Comparison of ENCODE assay signal across 9 mouse cellular contexts in genomic region chr16:91548996-91549395, GRCm38 (mm10). TPM values are rescaled to one million over a fixed set of nuclear protein-coding genes. Genes with fewer than 3 reads are reported as not detected.
DNase-seq lines count a peak whose midpoint lies in the region; ATAC-seq and TF ChIP-seq lines count a peak whose summit lies in the region.
"Had no signal": no experiment of that assay in that cellular context is flagged by ENCODE, and none has a peak within 500 bp of the region (broad histone marks: within the 10 kb centered on the region; RNA-seq: fewer than 3 reads in every experiment).

No protein-coding gene starts in this region.

- TF ChIP-seq POLR2A in cerebellum, adult 2 months (IDR thresholded peaks at IDR 0.05; ENCODE audit: borderline replicate concordance, insufficient read depth, low read length) = no peak
- TF ChIP-seq POLR2A in small intestine, adult 2 months (IDR thresholded peaks at IDR 0.05; ENCODE audit: low read depth, low read length) = no peak

- H3K9me3 ChIP-seq in lung, embryonic 15.5 days = no peaks in the 10 kb centered on the region
- H3K9me3 ChIP-seq in intestine, embryonic 16.5 days (ENCODE audit: control insufficient read depth, low read length) = no peaks in the 10 kb centered on the region

- peak overlapping the region; percentile 60 for H3K4me2 ChIP-seq in lung, embryonic 15.5 days
- peak overlapping the region; percentile 53 for H3K4me2 ChIP-seq in intestine, embryonic 16.5 days (ENCODE audit: low read depth, low read length)

- intact Hi-C loops in left cerebral cortex, postnatal 4 days (cut with DNase I) = no loop called here

- no peak for TF ChIP-seq CTCF in cerebellum, adult 2 months (IDR thresholded peaks at IDR 0.05; ENCODE audit: borderline replicate concordance, insufficient read depth, low read depth, low read length)
- no peak for TF ChIP-seq CTCF in small intestine, adult 2 months (IDR thresholded peaks at IDR 0.05; ENCODE audit: extremely low read depth, insufficient read length, insufficient replicate concordance, low read depth, low read length)

- no peak for ATAC-seq in lung, embryonic 15.5 days (ENCODE audit: borderline replicate concordance, extremely low read depth, low FRiP score, low TSS enrichment)
- no peak for ATAC-seq in intestine, embryonic 16.5 days

- H3K36me3 ChIP-seq in lung, embryonic 15.5 days = no peaks in the 10 kb centered on the region
- no peaks in the 10 kb centered on the region for H3K36me3 ChIP-seq in intestine, embryonic 16.5 days (ENCODE audit: control insufficient read depth, insufficient read depth, low read length)
- peaks cover 6% of the 10 kb centered on the region; the same call in 1 of the 2 replicates for H3K36me3 ChIP-seq in small intestine, adult 2 months (ENCODE audit: control insufficient read depth, insufficient read depth, low read length)

- 76% methylated on average over 2 of the region's 2 CpGs for WGBS in cerebellum, adult 2 months
- WGBS in lung, embryonic 15.5 days = 85% methylated on average over 2 of the region's 2 CpGs
- WGBS in intestine, embryonic 16.5 days = 62% methylated on average over 2 of the region's 2 CpGs
- WGBS in small intestine, adult 2 months = 20% methylated on average over 2 of the region's 2 CpGs

- peak overlapping the region; percentile 33 for H3K4me3 ChIP-seq in cerebellum, adult 2 months (replicated peaks; ENCODE audit: insufficient read depth, low read depth, low read length)
- H3K4me3 ChIP-seq in lung, embryonic 15.5 days = peak overlapping the region; percentile 5; the same call in 1 of the 2 replicates
- peak overlapping the region; percentile 41 for H3K4me3 ChIP-seq in intestine, embryonic 16.5 days (ENCODE audit: low read length)
- H3K4me3 ChIP-seq in small intestine, adult 2 months (ENCODE audit: low read depth, low read length) = peak overlapping the region; percentile 4; the same call in 1 of the 2 replicates

- H3K9ac ChIP-seq in lung, embryonic 15.5 days = no peak overlapping the region
- H3K9ac ChIP-seq in intestine, embryonic 16.5 days (ENCODE audit: low read depth, low read length) = peak overlapping the region; percentile 56

- no peak for DNase-seq in cerebellum, adult 2 months
- DNase-seq in cerebellum, postnatal 14 days = no peak
- DNase-seq in lung, postnatal 36 days = no peak
- no peak for DNase-seq in yolk sac, embryonic 10.5 days (ENCODE audit: low spot score)
- no peak for DNase-seq in left cerebral cortex, postnatal 4 days
- DNase-seq: adrenal gland, postnatal 25 days had no signal

- H3K27me3 ChIP-seq in cerebellum, adult 2 months (ENCODE audit: control insufficient read depth, insufficient read depth, low read length) = no peaks in the 10 kb centered on the region
- H3K27me3 ChIP-seq in lung, embryonic 15.5 days = no peaks in the 10 kb centered on the region
- no peaks in the 10 kb centered on the region for H3K27me3 ChIP-seq in intestine, embryonic 16.5 days (replicated peaks; ENCODE audit: control insufficient read depth, insufficient read depth, low read length)
- no peaks in the 10 kb centered on the region for H3K27me3 ChIP-seq in small intestine, adult 2 months (ENCODE audit: control insufficient read depth, insufficient read depth, low read length)

- peaks cover 6% of the 10 kb centered on the region for H3K4me1 ChIP-seq in cerebellum, adult 2 months (ENCODE audit: control insufficient read depth, insufficient read depth, low read length)
- peaks cover 49% of the 10 kb centered on the region for H3K4me1 ChIP-seq in lung, embryonic 15.5 days
- peaks cover 41% of the 10 kb centered on the region for H3K4me1 ChIP-seq in intestine, embryonic 16.5 days (ENCODE audit: control insufficient read depth, insufficient read depth, low read length)
- peaks cover 38% of the 10 kb centered on the region for H3K4me1 ChIP-seq in small intestine, adult 2 months (ENCODE audit: control insufficient read depth, insufficient read depth, insufficient read length, low read length)

- no peak overlapping the region for H3K27ac ChIP-seq in cerebellum, adult 2 months (ENCODE audit: insufficient read depth, low read length)
- no peak overlapping the region for H3K27ac ChIP-seq in lung, embryonic 15.5 days
- H3K27ac ChIP-seq in intestine, embryonic 16.5 days (ENCODE audit: low read length) = peak overlapping the region; percentile 87
- peak overlapping the region; percentile 97 for H3K27ac ChIP-seq in small intestine, adult 2 months (ENCODE audit: insufficient read depth, low read depth, low read length)

RNA-seq across cellular contexts. Expression of gene Ifngr2, which starts 2.1 kb away (rescaled TPM):
- polyA plus RNA-seq in cerebellum, adult 2 months (2012; rRNA removed) = 33.9 and 34.5 TPM in 2 replicates
- 47.9 and 50.2 TPM in 2 replicates for polyA plus RNA-seq in lung, embryonic 15.5 days (2015; fragmentation: Nextera tagmentation; extraction: Ambion mirVana)
- 116 and 117 TPM in 2 replicates for polyA plus RNA-seq in intestine, embryonic 16.5 days (2015; fragmentation: Nextera tagmentation; extraction: Ambion mirVana)
- 48.9 and 162 TPM in 2 replicates for polyA plus RNA-seq in small intestine, adult 2 months (2012; rRNA removed)
- total RNA-seq in left cerebral cortex, postnatal 4 days (2021) = 10 to 100 TPM; 88.8 to 89.4 TPM

RNA-seq across cellular contexts. Expression of gene Tmem50b, which starts 48.6 kb away (rescaled TPM):
- 147 and 148 TPM in 2 replicates for polyA plus RNA-seq in cerebellum, adult 2 months (2012; rRNA removed)
- polyA plus RNA-seq in lung, embryonic 15.5 days (2015; fragmentation: Nextera tagmentation; extraction: Ambion mirVana) = 40.4 and 45.3 TPM in 2 replicates
- 33.8 and 34.3 TPM in 2 replicates for polyA plus RNA-seq in intestine, embryonic 16.5 days (2015; fragmentation: Nextera tagmentation; extraction: Ambion mirVana)
- polyA plus RNA-seq in small intestine, adult 2 months (2012; rRNA removed) = 18.4 and 20.0 TPM in 2 replicates
- total RNA-seq in left cerebral cortex, postnatal 4 days (2021) = 10 to 100 TPM; 76.3 to 77.4 TPM

Comparison
In these comparisons a context has a peak if more than half of its experiments do, and no peak if none do; other contexts are left out.
1. H3K27ac ChIP-seq: peak in intestine, embryonic 16.5 days (single experiment) and small intestine, adult 2 months (single experiment); none in cerebellum, adult 2 months (single experiment) and lung, embryonic 15.5 days (single experiment).
2. Peak in every context shown above with its lines, with median percentiles within 50 percentile points of each other: H3K4me3 ChIP-seq.